Mouse (Mus musculus) urinary bladder, postnatal 0 days (tissue): ENCODE measurements around the gene Khsrp. TPM values are rescaled to one million over a fixed set of nuclear protein-coding genes. Genes with fewer than 3 reads are reported as not detected.

Experiments used
- polyA plus RNA-seq: library from polyadenylated mRNA; unstranded; fragments of >200 nt; fragmentation: Nextera tagmentation; extraction: Ambion mirVana; gene quantifications from 2 replicates; pipeline ENCODE4 v1.2.1, GENCODE M21; 2015

Gene Khsrp
- 19.1 and 23.0 TPM in 2 replicates for polyA plus RNA-seq

DNA sequence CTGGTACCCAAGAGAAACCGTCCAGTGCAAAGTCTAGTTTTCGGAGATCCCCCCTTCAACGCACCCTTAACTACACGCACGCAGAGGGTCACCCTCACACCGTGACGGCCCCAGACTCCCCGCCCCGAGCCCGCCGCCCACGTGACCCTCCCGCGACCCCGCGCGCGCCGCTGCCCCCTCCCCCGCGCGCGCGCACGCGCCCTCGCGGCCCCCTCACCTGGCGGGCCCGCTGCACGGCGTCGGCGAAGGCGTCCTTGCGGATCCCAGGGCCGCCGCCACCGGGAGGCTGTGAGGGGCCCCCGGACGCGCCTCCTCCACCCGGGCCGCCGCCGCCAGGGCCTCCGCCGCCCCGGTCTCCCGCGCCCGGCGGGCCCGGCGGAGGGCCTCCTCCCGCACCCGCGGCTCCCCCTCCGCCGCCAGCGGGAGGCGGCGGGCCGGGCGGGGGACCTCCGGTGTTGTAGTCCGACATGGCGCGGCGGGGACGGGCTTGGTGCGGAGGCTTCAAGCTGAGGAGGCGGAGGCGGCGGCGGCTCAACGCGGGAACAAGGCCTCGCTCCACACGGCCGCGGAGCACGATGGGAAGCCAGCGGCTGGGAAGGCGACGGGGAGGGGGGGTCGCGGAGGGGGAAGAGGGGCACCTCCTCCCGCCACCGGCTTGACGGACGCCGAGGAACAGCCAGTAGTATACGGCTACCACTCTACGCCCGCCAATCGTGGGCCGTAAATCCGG is at the start of gene Khsrp:
Gene Khsrp, minus strand, starts transcription at position 592 of the 730 bp plus-strand sequence.

DNA sequence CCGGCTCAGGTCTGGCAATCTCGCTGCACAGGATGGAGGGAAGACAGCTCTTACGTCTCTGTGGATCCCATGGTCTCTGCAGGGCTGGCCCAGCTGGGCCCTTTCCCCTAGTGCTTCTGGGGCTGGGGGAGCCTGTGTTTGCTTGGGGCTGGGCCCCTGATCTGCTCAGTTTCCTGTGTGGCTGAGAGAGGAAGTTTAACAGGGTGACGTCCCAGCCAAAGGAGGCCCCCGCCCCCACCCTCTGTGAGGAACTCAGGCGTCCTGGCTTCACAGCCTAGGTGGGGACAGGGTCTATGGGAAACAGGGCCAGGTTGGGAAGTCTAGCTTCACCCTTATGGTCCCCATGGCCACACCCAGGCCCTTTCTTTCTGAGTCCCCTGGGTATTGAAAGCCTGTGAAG is 47.0 kb upstream of the Khsrp start, which contains the start of gene Dennd1c:
Gene Dennd1c, minus strand, starts transcription at position 179 of the 400 bp plus-strand sequence.

DNA sequence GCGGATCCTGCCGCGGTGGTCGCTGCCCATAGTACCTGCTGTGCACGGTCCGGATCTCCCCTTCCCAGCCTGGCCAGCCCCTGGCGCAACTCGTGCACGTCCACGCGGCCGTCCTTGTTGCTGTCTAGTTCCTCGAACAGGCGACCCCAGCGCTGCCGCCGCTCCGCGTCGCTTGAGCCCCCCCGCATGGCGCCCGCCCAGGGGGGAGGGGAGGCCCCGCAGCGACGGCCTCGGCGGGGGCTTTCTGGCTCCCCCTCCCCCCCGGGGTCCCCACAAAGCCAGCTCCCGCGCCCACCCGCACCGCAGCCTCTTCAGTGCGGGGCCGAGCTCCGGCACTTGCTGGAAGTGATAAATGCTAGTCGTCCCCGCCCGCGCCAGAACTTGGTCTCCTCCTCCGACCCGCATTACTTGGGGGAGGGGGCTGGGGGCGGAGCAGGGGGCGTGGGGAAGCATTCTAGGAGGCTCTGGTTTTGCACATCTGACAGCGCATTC is 28.2 kb upstream of the Khsrp start, which contains the start of gene Slc25a23:
Gene Slc25a23, minus strand, starts transcription at position 378 of the 492 bp plus-strand sequence.

DNA sequence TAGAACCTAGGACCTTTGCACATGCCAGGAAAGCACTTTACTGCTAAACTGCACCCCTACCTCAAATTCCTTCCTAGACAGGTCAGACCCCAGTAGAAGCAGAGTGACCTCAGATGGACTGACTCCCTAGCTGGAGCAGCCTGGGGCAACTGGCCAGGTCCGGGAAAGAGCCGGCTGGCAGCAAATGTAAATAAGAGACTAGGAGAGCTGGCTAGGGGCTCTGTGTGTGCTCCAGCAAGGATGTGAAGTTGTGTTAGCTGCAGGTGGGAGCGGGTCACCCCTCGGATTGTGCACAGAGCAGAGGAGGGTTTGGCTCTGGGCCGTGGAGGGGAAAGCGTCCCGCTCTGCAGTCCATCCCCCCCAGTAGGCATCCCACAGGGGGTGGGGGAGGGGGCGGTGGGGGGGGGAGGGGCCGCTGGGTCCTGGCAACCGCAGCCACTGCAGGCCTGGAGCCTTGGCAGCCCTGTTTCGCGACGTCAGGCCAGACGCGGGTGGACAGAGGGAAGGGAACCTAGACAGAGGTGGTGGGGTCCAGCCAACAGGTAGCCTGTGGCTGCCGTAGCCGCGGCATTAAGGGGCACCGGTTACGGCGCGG is 27.7 kb upstream of the Khsrp start, which contains the start of gene Crb3:
Gene Crb3, plus strand, starts transcription at position 215 of the 595 bp plus-strand sequence.

DNA sequence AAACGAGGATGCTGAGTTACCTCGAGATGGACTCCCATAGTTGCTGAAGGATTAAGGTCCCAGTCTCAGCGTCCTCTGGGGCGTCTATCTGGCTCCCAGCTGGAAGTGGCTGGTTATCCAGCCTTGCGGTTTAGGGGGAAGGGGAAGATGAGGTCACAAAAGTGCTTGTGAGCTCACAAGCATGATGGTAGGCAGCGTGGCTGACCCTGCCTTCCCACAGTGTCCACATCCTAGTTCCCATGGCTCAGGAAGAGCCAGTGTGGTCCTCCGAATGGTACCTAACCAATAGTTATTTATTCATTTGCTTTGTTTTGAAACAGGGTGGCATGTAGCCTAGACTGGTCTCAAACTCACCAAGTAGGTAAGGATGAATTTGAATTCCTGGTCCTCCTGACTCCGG is 10.2 kb upstream of the Khsrp start, which contains the start of gene Slc25a41:
Gene Slc25a41, minus strand, starts transcription at position 101 of the 400 bp plus-strand sequence.

DNA sequence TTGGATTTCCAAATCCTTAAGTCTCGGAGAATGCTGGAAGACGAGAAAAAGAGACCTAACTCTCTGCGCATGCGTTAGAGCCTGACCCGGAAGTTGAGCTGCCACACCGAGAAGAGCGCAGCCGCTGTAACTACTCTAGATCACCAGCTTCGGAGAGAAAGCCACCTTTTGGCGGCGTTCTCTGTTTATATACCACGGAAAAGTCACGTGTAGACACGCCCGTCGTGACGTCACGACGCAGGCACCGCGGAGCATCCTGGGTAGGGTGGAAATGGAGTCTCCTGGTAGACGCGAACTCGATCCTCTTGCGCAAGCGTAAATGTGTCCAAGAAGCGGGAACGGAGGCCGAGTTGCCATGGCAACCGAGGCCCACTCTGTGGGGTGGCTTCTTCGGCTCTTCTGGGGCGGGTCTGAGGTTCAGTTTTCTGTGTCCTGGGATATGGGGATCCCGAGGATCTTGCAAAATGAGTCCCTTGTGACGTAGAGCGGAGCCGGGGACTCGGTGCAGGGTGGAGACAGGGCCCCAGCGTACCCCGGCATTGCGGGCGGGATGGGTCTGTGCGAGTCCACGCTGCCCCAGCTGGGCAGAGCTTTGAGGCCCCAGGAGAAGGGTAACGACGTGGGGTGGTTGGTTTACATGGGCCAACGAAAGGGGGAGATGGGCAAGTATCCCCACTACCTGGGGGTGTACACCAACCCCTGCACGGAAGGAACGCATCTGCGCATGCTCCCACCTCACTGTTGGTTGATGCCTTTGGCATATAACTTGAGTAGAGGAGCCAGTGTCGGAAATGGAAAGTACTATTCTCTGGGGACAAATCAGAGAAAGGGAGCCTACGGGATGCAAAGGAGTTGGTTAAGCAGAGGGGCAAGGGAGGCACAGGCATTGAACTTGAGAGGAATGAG is 19.8 kb downstream of the Khsrp start, which contains the start of the genes Gtf2f1 and Gm17949:
Gene Gtf2f1, minus strand, starts transcription at position 53 of the 906 bp plus-strand sequence.
Gene Gm17949, plus strand, starts transcription at position 234 of the 906 bp plus-strand sequence.

DNA sequence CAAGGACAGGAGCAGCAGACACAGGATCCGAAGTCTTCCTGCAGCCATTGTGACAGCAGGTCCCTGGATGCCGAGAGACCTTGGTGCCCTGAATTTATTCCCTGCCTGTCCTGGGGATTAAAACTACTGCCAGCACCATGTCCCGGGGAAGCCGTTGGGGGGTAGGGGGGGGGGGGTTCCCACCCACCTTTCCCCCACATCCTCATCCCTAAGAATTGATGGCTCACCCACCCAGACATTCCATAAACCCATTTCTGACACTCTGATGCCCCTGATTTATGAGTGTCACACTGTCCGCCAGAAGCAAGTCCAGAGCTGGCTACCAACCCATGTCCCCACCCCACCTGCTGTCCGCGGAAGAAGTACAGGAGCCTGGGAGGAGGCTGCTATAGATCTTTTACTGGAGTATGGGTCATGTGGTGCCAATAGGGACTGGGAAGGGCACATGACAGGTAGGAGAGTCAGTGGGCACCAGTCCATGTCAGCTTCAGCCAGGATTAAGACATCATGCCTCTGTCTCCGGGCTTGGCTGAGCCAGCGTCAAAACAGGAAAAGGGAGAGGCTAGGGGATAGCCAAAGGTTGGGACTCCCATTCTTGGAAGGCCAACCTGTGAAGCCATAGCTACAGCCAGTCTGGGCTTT is 31.2 kb downstream of the Khsrp start, which contains the start of gene Pspn:
Gene Pspn, minus strand, starts transcription at position 51 of the 642 bp plus-strand sequence.

DNA sequence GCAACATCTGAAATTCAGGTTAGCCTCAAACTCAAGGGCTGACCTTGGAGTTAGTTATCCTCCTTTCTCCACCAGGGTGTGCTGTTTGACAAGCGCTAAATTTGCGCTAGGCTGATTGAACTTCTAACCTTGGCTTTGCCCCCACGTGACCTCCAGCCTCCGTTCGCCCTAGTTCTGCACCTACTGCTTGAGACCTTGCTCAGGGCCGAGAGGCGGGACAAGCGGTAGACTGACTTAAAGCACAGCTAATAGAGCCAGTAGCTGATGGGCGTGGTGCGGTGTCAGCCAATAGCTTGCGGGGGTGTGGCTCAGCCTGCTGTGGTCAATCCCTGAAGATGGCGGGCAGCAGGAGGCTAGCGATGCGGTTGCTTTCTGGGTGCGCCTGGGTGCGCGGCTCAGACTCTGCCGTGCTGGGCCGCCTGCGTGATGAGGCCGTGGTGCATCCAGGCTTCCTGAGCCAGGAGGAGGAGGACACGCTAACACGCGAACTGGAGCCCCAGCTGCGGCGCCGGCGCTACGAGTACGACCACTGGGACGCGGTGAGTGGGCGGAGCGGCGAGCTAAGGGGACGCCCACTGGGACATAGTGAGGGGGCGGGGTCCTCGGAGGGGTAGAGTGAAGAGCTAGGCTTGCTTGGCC is 34.2 kb downstream of the Khsrp start, which contains the start of gene Alkbh7:
Gene Alkbh7, plus strand, starts transcription at position 311 of the 639 bp plus-strand sequence.

DNA sequence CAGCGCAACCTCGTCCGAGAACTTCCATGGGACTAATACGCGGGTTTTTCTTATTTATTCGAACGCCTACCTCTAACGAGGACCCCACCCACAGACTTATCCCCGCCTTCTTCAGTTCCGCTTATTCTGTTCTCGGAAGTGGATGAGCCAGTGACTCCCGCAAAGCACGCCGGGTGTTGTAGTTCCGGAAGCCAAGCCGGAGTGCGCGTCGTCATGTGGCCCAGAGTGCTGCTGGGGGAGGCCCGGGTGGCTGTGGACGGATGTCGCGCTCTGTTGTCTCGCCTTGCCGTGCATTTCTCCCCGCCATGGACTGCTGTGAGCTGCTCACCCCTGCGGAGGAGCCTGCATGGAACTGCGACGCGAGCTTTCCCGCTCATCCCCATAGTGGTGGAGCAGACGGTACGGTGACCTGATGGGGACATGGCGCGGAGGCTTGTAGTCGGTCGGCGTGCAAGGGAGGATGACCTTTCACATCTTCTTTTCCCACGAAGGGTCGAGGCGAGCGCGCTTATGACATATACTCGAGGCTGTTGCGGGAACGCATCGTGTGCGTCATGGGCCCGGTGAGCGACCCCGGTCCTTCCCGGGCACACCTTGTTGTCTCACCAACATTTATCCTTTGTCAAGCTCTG is 41.1 kb downstream of the Khsrp start, which contains the start of gene Clpp:
Gene Clpp, plus strand, starts transcription at position 191 of the 632 bp plus-strand sequence.

DNA sequence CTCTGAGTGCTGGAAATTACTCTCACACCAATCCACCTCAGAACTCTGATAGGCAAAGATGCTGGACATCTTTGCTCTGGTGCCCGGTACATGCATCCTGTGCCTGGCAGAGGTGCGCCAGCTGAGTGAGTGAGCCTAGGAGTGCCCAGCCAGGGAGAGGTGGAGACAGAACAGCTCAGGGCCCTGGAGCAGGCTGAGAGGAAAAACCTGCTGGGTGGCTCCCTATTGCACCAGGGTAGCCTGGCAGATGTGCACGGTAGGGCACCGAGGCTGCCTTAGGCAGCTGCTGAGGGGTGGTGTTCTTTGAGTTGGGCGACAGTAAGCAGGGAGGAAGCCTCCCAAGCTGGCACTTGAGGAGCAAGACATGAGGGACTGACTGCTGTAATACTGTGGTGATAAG is 49.3 kb downstream of the Khsrp start, which contains the start of gene Acer1:
Gene Acer1, minus strand, starts transcription at position 114 of the 400 bp plus-strand sequence.

Other genes starting within 250 kb of the Khsrp start
- 3.7 and 4.2 TPM in 2 replicates for gene Rfx2, start 200.5 kb downstream of the Khsrp start, polyA plus RNA-seq
- not detected in 2 replicates for gene Acsbg2, start 157.1 kb downstream of the Khsrp start, polyA plus RNA-seq
- gene 1700061G19Rik, start 156.0 kb downstream of the Khsrp start, polyA plus RNA-seq: 10.6 and 11.7 TPM in 2 replicates
- 15.8 and 18.0 TPM in 2 replicates for gene Mllt1, start 96.1 kb downstream of the Khsrp start, polyA plus RNA-seq
- not detected in 2 replicates for gene Acer1, start 49.4 kb downstream of the Khsrp start, polyA plus RNA-seq
- 84.4 and 98.9 TPM in 2 replicates for gene Clpp, start 41.2 kb downstream of the Khsrp start, polyA plus RNA-seq
- gene Alkbh7, start 34.2 kb downstream of the Khsrp start, polyA plus RNA-seq: 25.4 and 30.7 TPM in 2 replicates
- gene Pspn, start 31.5 kb downstream of the Khsrp start, polyA plus RNA-seq: 0.30 and 1.0 TPM in 2 replicates
- gene Gtf2f1, start 20.2 kb downstream of the Khsrp start, polyA plus RNA-seq: 37.8 and 42.8 TPM in 2 replicates
- 0.22 and 0.35 TPM in 2 replicates for gene Gm17949, start 20.1 kb downstream of the Khsrp start, polyA plus RNA-seq
- not detected in 2 replicates for gene Slc25a41, start 10.1 kb upstream of the Khsrp start, polyA plus RNA-seq
- gene Crb3, start 27.6 kb upstream of the Khsrp start, polyA plus RNA-seq: 15.0 and 16.8 TPM in 2 replicates
- 8.5 and 9.0 TPM in 2 replicates for gene Slc25a23, start 28.3 kb upstream of the Khsrp start, polyA plus RNA-seq
- gene Dennd1c, start 47.0 kb upstream of the Khsrp start, polyA plus RNA-seq: 1.1 and 3.1 TPM in 2 replicates
- gene Tubb4a, start 56.3 kb upstream of the Khsrp start, polyA plus RNA-seq: 6.7 and 8.1 TPM in 2 replicates
- 5.6 and 6.2 TPM in 2 replicates for gene Tnfsf9, start 73.8 kb upstream of the Khsrp start, polyA plus RNA-seq
- gene Cd70, start 118.3 kb upstream of the Khsrp start, polyA plus RNA-seq: 0.20 TPM in 1 of 2 replicates, not detected in the other
- 0.08 and 0.65 TPM in 2 replicates for gene Tnfsf14, start 162.7 kb upstream of the Khsrp start, polyA plus RNA-seq
- 24.9 and 30.2 TPM in 2 replicates for gene C3, start 196.6 kb upstream of the Khsrp start, polyA plus RNA-seq
- gene Gpr108, start 216.9 kb upstream of the Khsrp start, polyA plus RNA-seq: 35.5 and 36.8 TPM in 2 replicates
- gene Trip10, start 217.9 kb upstream of the Khsrp start, polyA plus RNA-seq: 37.0 and 40.2 TPM in 2 replicates
- gene Vav1, start 247.6 kb upstream of the Khsrp start, polyA plus RNA-seq: 1.7 and 5.3 TPM in 2 replicates